Mouse (Mus musculus): ENCODE measurements around the gene Ms4a5. TPM values are rescaled to one million over a fixed set of nuclear protein-coding genes. Genes with fewer than 3 reads are reported as not detected.
"Not testable (repeated sequence)": the region's sequence is repeated elsewhere in the genome, so short reads cannot be mapped to it uniquely, and the experiment has no call there.

Gene Ms4a5
- polyA plus RNA-seq, 1 experiment from 2014 or later, result not detected

GRCm38 (mm10) chr19:11280223-11280622 lies 3.5 kb downstream of the Ms4a5 start:
- ATAC-seq (ENCODE audit: low FRiP score, low TSS enrichment) (no peak), DNase-seq (no peak)
- Histone ChIP-seq H3K27ac (replicated peaks; ENCODE audit: low read depth, low read length) (no peak overlapping the region), H3K36me3 (ENCODE audit: control insufficient read depth, insufficient read depth, low read length) (no peaks in the 10 kb centered on the region), H3K9me3 (ENCODE audit: control insufficient read depth, low read length) (no peaks in the 10 kb centered on the region), H3K9ac (replicated peaks; ENCODE audit: low read length) (no peak overlapping the region), H3K4me1 (ENCODE audit: control insufficient read depth, insufficient read depth, low read length) (no peaks in the 10 kb centered on the region), H3K4me3 (replicated peaks; ENCODE audit: low read depth, low read length) (no peak overlapping the region), H3K4me2 (ENCODE audit: low read length) (no peak overlapping the region), H3K27me3 (ENCODE audit: control insufficient read depth, insufficient read depth, low read length) (no peaks in the 10 kb centered on the region)
- 92% methylated on average over 3 of the region's 3 CpGs for WGBS

GRCm38 (mm10) chr19:11276431-11276830 lies 7.2 kb downstream of the Ms4a5 start:
- 63% methylated on average over 5 of the region's 5 CpGs for WGBS
- Histone ChIP-seq H3K27me3 (ENCODE audit: control insufficient read depth, insufficient read depth, low read length) (no peaks in the 10 kb centered on the region), H3K27ac (replicated peaks; ENCODE audit: low read depth, low read length) (no peak overlapping the region), H3K4me2 (ENCODE audit: low read length) (no peak overlapping the region), H3K9ac (replicated peaks; ENCODE audit: low read length) (no peak overlapping the region), H3K36me3 (ENCODE audit: control insufficient read depth, insufficient read depth, low read length) (no peaks in the 10 kb centered on the region), H3K4me1 (ENCODE audit: control insufficient read depth, insufficient read depth, low read length) (no peaks in the 10 kb centered on the region), H3K9me3 (ENCODE audit: control insufficient read depth, low read length) (no peaks in the 10 kb centered on the region), H3K4me3 (replicated peaks; ENCODE audit: low read depth, low read length) (no peak overlapping the region)
- DNase-seq (peak; percentile 3), ATAC-seq (ENCODE audit: low FRiP score, low TSS enrichment) (no peak)

- no peaks in the 10 kb centered on the region for H3K27me3 ChIP-seq (ENCODE audit: control insufficient read depth, insufficient read depth, low read length)
- H3K4me1 ChIP-seq (ENCODE audit: control insufficient read depth, insufficient read depth, low read length), result no peaks in the 10 kb centered on the region
- DNase-seq, result no peak
- no peaks in the 10 kb centered on the region for H3K9me3 ChIP-seq (ENCODE audit: control insufficient read depth, low read length)
- H3K4me3 ChIP-seq (replicated peaks; ENCODE audit: low read depth, low read length), result no peak overlapping the region
- H3K4me2 ChIP-seq (ENCODE audit: low read length), result no peak overlapping the region
- WGBS, result 78% methylated on average over 4 of the region's 4 CpGs
- ATAC-seq (ENCODE audit: low FRiP score, low TSS enrichment), result no peak
- H3K27ac ChIP-seq (replicated peaks; ENCODE audit: low read depth, low read length), result no peak overlapping the region
- H3K36me3 ChIP-seq (ENCODE audit: control insufficient read depth, insufficient read depth, low read length), result no peaks in the 10 kb centered on the region
- H3K9ac ChIP-seq (replicated peaks; ENCODE audit: low read length), result no peak overlapping the region
These were observed 16.7 kb downstream of the Ms4a5 start for GRCm38 (mm10) chr19:11266956-11267355.

GRCm38 (mm10) chr19:11266052-11266845 lies 17.4 kb downstream of the Ms4a5 start, which contains the start of gene Ms4a1:
Gene Ms4a1 (minus strand): TSS chr19:11266241.
- Histone ChIP-seq H3K9me3 (ENCODE audit: control insufficient read depth, low read length) (no peaks in the 10 kb centered on the region), H3K27me3 (ENCODE audit: control insufficient read depth, insufficient read depth, low read length) (no peaks in the 10 kb centered on the region), H3K4me3 (replicated peaks; ENCODE audit: low read depth, low read length) (no peak within 1 kb of the TSS), H3K4me1 (ENCODE audit: control insufficient read depth, insufficient read depth, low read length) (no peaks in the 10 kb centered on the region), H3K36me3 (ENCODE audit: control insufficient read depth, insufficient read depth, low read length) (no peaks in the 10 kb centered on the region), H3K9ac (replicated peaks; ENCODE audit: low read length) (no peak within 1 kb of the TSS), H3K27ac (replicated peaks; ENCODE audit: low read depth, low read length) (no peak within 1 kb of the TSS), H3K4me2 (ENCODE audit: low read length) (no peak within 1 kb of the TSS)
- ATAC-seq (ENCODE audit: low FRiP score, low TSS enrichment) (no peak), DNase-seq (no peak)
- 88% methylated on average over 8 of the region's 8 CpGs for WGBS

- Histone ChIP-seq H3K27me3 (ENCODE audit: control insufficient read depth, insufficient read depth, low read length) (no peaks in the 10 kb centered on the region), H3K4me1 (ENCODE audit: control insufficient read depth, insufficient read depth, low read length) (no peaks in the 10 kb centered on the region), H3K4me3 (replicated peaks; ENCODE audit: low read depth, low read length) (no peak overlapping the region), H3K27ac (replicated peaks; ENCODE audit: low read depth, low read length) (no peak overlapping the region), H3K9me3 (ENCODE audit: control insufficient read depth, low read length) (no peaks in the 10 kb centered on the region), H3K4me2 (ENCODE audit: low read length) (no peak overlapping the region), H3K36me3 (ENCODE audit: control insufficient read depth, insufficient read depth, low read length) (no peaks in the 10 kb centered on the region), H3K9ac (replicated peaks; ENCODE audit: low read length) (no peak overlapping the region)
- ATAC-seq (ENCODE audit: low FRiP score, low TSS enrichment) (no peak), DNase-seq (no peak)
- WGBS, result 86% methylated on average over 9 of the region's 9 CpGs
These were observed 19.0 kb downstream of the Ms4a5 start for GRCm38 (mm10) chr19:11264602-11265185.

- H3K36me3 ChIP-seq (ENCODE audit: control insufficient read depth, insufficient read depth, low read length), result no peaks in the 10 kb centered on the region
- no peak overlapping the region for H3K27ac ChIP-seq (replicated peaks; ENCODE audit: low read depth, low read length)
- H3K4me1 ChIP-seq (ENCODE audit: control insufficient read depth, insufficient read depth, low read length), result no peaks in the 10 kb centered on the region
- H3K9me3 ChIP-seq (ENCODE audit: control insufficient read depth, low read length), result no peaks in the 10 kb centered on the region
- no peak overlapping the region for H3K4me2 ChIP-seq (ENCODE audit: low read length)
- H3K27me3 ChIP-seq (ENCODE audit: control insufficient read depth, insufficient read depth, low read length), result no peaks in the 10 kb centered on the region
- WGBS, result 90% methylated on average over 3 of the region's 3 CpGs
- DNase-seq (no peak), ATAC-seq (ENCODE audit: low FRiP score, low TSS enrichment) (no peak)
- H3K9ac ChIP-seq (replicated peaks; ENCODE audit: low read length), result no peak overlapping the region
- no peak overlapping the region for H3K4me3 ChIP-seq (replicated peaks; ENCODE audit: low read depth, low read length)
These were observed 20.1 kb downstream of the Ms4a5 start for GRCm38 (mm10) chr19:11263549-11263948.

GRCm38 (mm10) chr19:11262932-11263331 lies 20.7 kb downstream of the Ms4a5 start:
- H3K36me3 ChIP-seq (ENCODE audit: control insufficient read depth, insufficient read depth, low read length); ATAC-seq (ENCODE audit: low FRiP score, low TSS enrichment); H3K27ac ChIP-seq (replicated peaks; ENCODE audit: low read depth, low read length); H3K9me3 ChIP-seq (ENCODE audit: control insufficient read depth, low read length); H3K27me3 ChIP-seq (ENCODE audit: control insufficient read depth, insufficient read depth, low read length); H3K9ac ChIP-seq (replicated peaks; ENCODE audit: low read length); H3K4me1 ChIP-seq (ENCODE audit: control insufficient read depth, insufficient read depth, low read length); DNase-seq; H3K4me2 ChIP-seq (ENCODE audit: low read length); H3K4me3 ChIP-seq (replicated peaks; ENCODE audit: low read depth, low read length): not testable (repeated sequence)
- 82% methylated on average over 4 of the region's 4 CpGs for WGBS

GRCm38 (mm10) chr19:11261522-11261921 lies 22.2 kb downstream of the Ms4a5 start:
- H3K27me3 ChIP-seq (ENCODE audit: control insufficient read depth, insufficient read depth, low read length), result no peaks in the 10 kb centered on the region
- ATAC-seq (ENCODE audit: low FRiP score, low TSS enrichment), result no peak
- no peak overlapping the region for H3K4me2 ChIP-seq (ENCODE audit: low read length)
- WGBS, result 96% methylated on average over 2 of the region's 2 CpGs
- H3K36me3 ChIP-seq (ENCODE audit: control insufficient read depth, insufficient read depth, low read length), result no peaks in the 10 kb centered on the region
- no peak overlapping the region for H3K27ac ChIP-seq (replicated peaks; ENCODE audit: low read depth, low read length)
- no peak overlapping the region for H3K4me3 ChIP-seq (replicated peaks; ENCODE audit: low read depth, low read length)
- no peaks in the 10 kb centered on the region for H3K4me1 ChIP-seq (ENCODE audit: control insufficient read depth, insufficient read depth, low read length)
- no peaks in the 10 kb centered on the region for H3K9me3 ChIP-seq (ENCODE audit: control insufficient read depth, low read length)
- no peak for DNase-seq
- no peak overlapping the region for H3K9ac ChIP-seq (replicated peaks; ENCODE audit: low read length)

GRCm38 (mm10) chr19:11244230-11244629 lies 39.4 kb downstream of the Ms4a5 start:
- ATAC-seq (ENCODE audit: low FRiP score, low TSS enrichment) (no peak), DNase-seq (no peak)
- Histone ChIP-seq H3K4me3 (replicated peaks; ENCODE audit: low read depth, low read length) (no peak overlapping the region), H3K4me1 (ENCODE audit: control insufficient read depth, insufficient read depth, low read length) (no peaks in the 10 kb centered on the region), H3K27me3 (ENCODE audit: control insufficient read depth, insufficient read depth, low read length) (no peaks in the 10 kb centered on the region), H3K36me3 (ENCODE audit: control insufficient read depth, insufficient read depth, low read length) (no peaks in the 10 kb centered on the region), H3K9ac (replicated peaks; ENCODE audit: low read length) (no peak overlapping the region), H3K27ac (replicated peaks; ENCODE audit: low read depth, low read length) (no peak overlapping the region), H3K4me2 (ENCODE audit: low read length) (no peak overlapping the region), H3K9me3 (ENCODE audit: control insufficient read depth, low read length) (no peaks in the 10 kb centered on the region)
